Mouse (Mus musculus) layer of hippocampus, adult 2 months (tissue): ENCODE measurements around the gene Krt4. TPM values are rescaled to one million over a fixed set of nuclear protein-coding genes. Genes with fewer than 3 reads are reported as not detected.

ENCODE experiments used
- DNase-seq, 2 experiments: peaks; one replicate each; pipeline ENCODE4 v3.0.0; 2022; ENCODE audit warnings: low spot score in 2 of 2
- H3K27ac ChIP-seq: fragments of 200-600 bp; 2 replicates; pipeline ENCODE4 v1.8.1; 2022
- H3K4me3 ChIP-seq: fragments of 200-600 bp; 2 replicates; pipeline ENCODE4 v1.8.1; 2022; ENCODE audit warnings: mild to moderate bottlenecking
- CTCF ChIP-seq: fragments of 200-600 bp; conservative IDR thresholded peaks from 2 replicates; pipeline ENCODE4 v1.8.1; 2022; ENCODE audit warnings: antibody characterized with exemption, mild to moderate bottlenecking, moderate library complexity
- microRNA-seq, 2 experiments: library from miRNA; unstranded; fragments of <30 nt; microRNA quantifications; one replicate each; pipeline ENCODE4 v1.2.0; 2021
- total RNA-seq, 2 experiments: library from RNA; stranded (reverse); gene quantifications; 2 replicates each; pipeline ENCODE4 v1.2.3; 2021

Gene Krt4
- total RNA-seq, 2 experiments from 2014 or later, result not detected

GRCm38 (mm10) chr15:101929087-101929486 is 4.6 kb upstream of the Krt4 start:
- H3K27ac ChIP-seq, result no peak overlapping the region
- DNase-seq, result no peak
- no peak overlapping the region for H3K4me3 ChIP-seq
- TF ChIP-seq CTCF, result no peak

GRCm38 (mm10) chr15:101927340-101928080 is 3.0 kb upstream of the Krt4 start:
- no peak for DNase-seq
- Histone ChIP-seq H3K4me3 (no peak overlapping the region), H3K27ac (no peak overlapping the region)
- TF ChIP-seq CTCF, result no peak

GRCm38 (mm10) chr15:101925041-101925440 is 506 bp upstream of the Krt4 start:
- no peak for DNase-seq
- H3K4me3 ChIP-seq, result no peak overlapping the region
- no peak for TF ChIP-seq CTCF
- H3K27ac ChIP-seq, result no peak overlapping the region

GRCm38 (mm10) chr15:101922296-101922695 is 2.2 kb downstream of the Krt4 start:
- Histone ChIP-seq H3K27ac (no peak overlapping the region), H3K4me3 (no peak overlapping the region)
- no peak for TF ChIP-seq CTCF
- DNase-seq, result no peak

GRCm38 (mm10) chr15:101916072-101916471 is 8.5 kb downstream of the Krt4 start:
- no peak for DNase-seq
- no peak for TF ChIP-seq CTCF
- Histone ChIP-seq H3K4me3 (no peak overlapping the region), H3K27ac (no peak overlapping the region)

GRCm38 (mm10) chr15:101904849-101905248 is 19.7 kb downstream of the Krt4 start:
- no peak overlapping the region for H3K27ac ChIP-seq
- no peak for TF ChIP-seq CTCF
- no peak for DNase-seq
- H3K4me3 ChIP-seq, result no peak overlapping the region

- Histone ChIP-seq H3K4me3 (no peak overlapping the region), H3K27ac (no peak overlapping the region)
- no peak for DNase-seq
- TF ChIP-seq CTCF, result peak; percentile 49
Measured at GRCm38 (mm10) chr15:101902171-101903149, 22.1 kb downstream of the Krt4 start.

GRCm38 (mm10) chr15:101895216-101895615 is 29.3 kb downstream of the Krt4 start:
- no peak for DNase-seq
- H3K27ac ChIP-seq, result no peak overlapping the region
- TF ChIP-seq CTCF, result no peak
- no peak overlapping the region for H3K4me3 ChIP-seq

GRCm38 (mm10) chr15:101892820-101893219 is 31.7 kb downstream of the Krt4 start, which contains the start of gene Krt76:
Krt76 (minus strand) TSS chr15:101892920.
- H3K27ac ChIP-seq, result no peak within 1 kb of the TSS
- no peak within 1 kb of the TSS for H3K4me3 ChIP-seq
- no peak for TF ChIP-seq CTCF

GRCm38 (mm10) chr15:101879776-101880175 is 44.8 kb downstream of the Krt4 start:
- H3K4me3 ChIP-seq, result no peak overlapping the region
- DNase-seq, result no peak
- TF ChIP-seq CTCF, result no peak
- H3K27ac ChIP-seq, result no peak overlapping the region

More at GRCm38 (mm10) chr15:101892820-101893219, 31.7 kb downstream of the Krt4 start, which contains the start of gene Krt76:
- DNase-seq, result no peak

GRCm38 (mm10) chr15:101878041-101878440 is 46.5 kb downstream of the Krt4 start:
- TF ChIP-seq CTCF, result no peak
- no peak overlapping the region for H3K4me3 ChIP-seq
- no peak for DNase-seq
- H3K27ac ChIP-seq, result no peak overlapping the region

- TF ChIP-seq CTCF, result no peak
- no peak for DNase-seq
- H3K4me3 ChIP-seq, result no peak overlapping the region
Measured at GRCm38 (mm10) chr15:101874383-101874782, 50.2 kb downstream of the Krt4 start.

GRCm38 (mm10) chr15:101873231-101873630 is 51.3 kb downstream of the Krt4 start:
- no peak for TF ChIP-seq CTCF
- Histone ChIP-seq H3K27ac (no peak overlapping the region), H3K4me3 (no peak overlapping the region)
- no peak for DNase-seq

More at GRCm38 (mm10) chr15:101874383-101874782, 50.2 kb downstream of the Krt4 start:
- no peak overlapping the region for H3K27ac ChIP-seq

- peak; percentile 49 to 84 for DNase-seq
- Histone ChIP-seq H3K27ac (peak within 1 kb of the TSS; percentile 83), H3K4me3 (peak within 1 kb of the TSS; percentile 38)
- TF ChIP-seq CTCF, result no peak
Measured at GRCm38 (mm10) chr15:101869431-101869830, 55.1 kb downstream of the Krt4 start, which contains the start of gene Krt77. Krt77 (minus strand) TSS chr15:101869705.

Small RNA genes within 50 kb of the gene (microRNA-seq; reads per million reads assigned to microRNA genes)
- gene Gm44356, result 0 reads per million in 2 experiments

Other genes starting within 250 kb of the Krt4 start
- gene Krt6b, start 244.4 kb downstream of the Krt4 start, total RNA-seq, result not detected
- gene Krt6a, start 230.4 kb downstream of the Krt4 start, total RNA-seq, result not detected
- under 1 TPM; 0.15 to 0.47 TPM for gene Krt5, start 211.8 kb downstream of the Krt4 start, total RNA-seq
- not detected for gene Krt71, start 181.6 kb downstream of the Krt4 start, total RNA-seq
- not detected for gene Krt72, start 138.3 kb downstream of the Krt4 start, total RNA-seq
- 1 to 10 TPM; 6.3 to 8.0 TPM for gene Krt73, start 122.4 kb downstream of the Krt4 start, total RNA-seq
- 1 to 10 TPM; 7.0 to 8.0 TPM for gene Krt2, start 106.6 kb downstream of the Krt4 start, total RNA-seq
- 1 to 10 TPM; 1.6 to 3.9 TPM for gene Krt1, start 73.9 kb downstream of the Krt4 start, total RNA-seq
- 10 to 100 TPM; 13.3 to 16.2 TPM for gene Krt77, start 55.0 kb downstream of the Krt4 start, total RNA-seq
- gene Krt76, start 31.8 kb downstream of the Krt4 start, total RNA-seq, result not detected
- not detected for gene Krt79, start 15.6 kb upstream of the Krt4 start, total RNA-seq
- not detected for gene Krt78, start 29.6 kb upstream of the Krt4 start, total RNA-seq
- under 1 TPM in 1 of 2 experiments, not detected in 1; 0.26 TPM for gene Krt8, start 79.7 kb upstream of the Krt4 start, total RNA-seq
- under 1 TPM; 0.32 to 0.67 TPM for gene Krt18, start 103.4 kb upstream of the Krt4 start, total RNA-seq
- 100 to 1,000 TPM; 196 to 199 TPM for gene Eif4b, start 149.0 kb upstream of the Krt4 start, total RNA-seq
- 10 to 100 TPM; 18.4 to 25.0 TPM for gene Tns2, start 175.7 kb upstream of the Krt4 start, total RNA-seq
- 100 to 1,000 TPM; 151 to 155 TPM for gene Spryd3, start 211.5 kb upstream of the Krt4 start, total RNA-seq
- gene Igfbp6, start 219.6 kb upstream of the Krt4 start, total RNA-seq, result 1 to 10 TPM; 6.9 to 7.7 TPM
- not detected for gene Soat2, start 225.8 kb upstream of the Krt4 start, total RNA-seq